Mouse (Mus musculus) neutrophil, adult 5-6 weeks (primary cell): ENCODE measurements around the gene Slc2a8. TPM values are rescaled to one million over a fixed set of nuclear protein-coding genes. Genes with fewer than 3 reads are reported as not detected.
A peak's percentile ranks its signal among the peaks of the same experiment; 100 is the strongest.
"Not testable (repeated sequence)": the region's sequence is repeated elsewhere in the genome, so short reads cannot be mapped to it uniquely, and the experiment has no call there.

Source experiments
- ATAC-seq: fragments of 151-379, 151-347 bp; 2 replicates; pipeline ENCODE4 v1.8.0; 2017; ENCODE audit warnings: mild to moderate bottlenecking, moderate TSS enrichment; ENCODE audit not compliant: insufficient number of reproducible peaks, poor library complexity, low FRiP score, severe bottlenecking; ENCODE audit errors: extremely low read depth
- total RNA-seq: library from RNA; stranded (forward); fragments of 200-1000 nt; gene quantifications from 2 replicates; pipeline ENCODE4 v1.2.3, GENCODE M21; 2017

The Slc2a8 gene
- total RNA-seq = 1.2 TPM in 2 replicates

- peak; percentile 92 for ATAC-seq
Measured at GRCm38 (mm10) chr2:32981725-32982271, at the start of gene Slc2a8. Gene Slc2a8, minus strand, starts transcription at chr2:32982083.

GRCm38 (mm10) chr2:33025040-33025439 is 43.2 kb upstream of the Slc2a8 start:
- ATAC-seq = 0 out of 2 replicates have a peak, but pooled peaks have one; percentile 27

GRCm38 (mm10) chr2:33024564-33024963 is 42.7 kb upstream of the Slc2a8 start:
- no peak for ATAC-seq

- no peak for ATAC-seq
Measured at GRCm38 (mm10) chr2:33022846-33023245, 41.0 kb upstream of the Slc2a8 start.

GRCm38 (mm10) chr2:33018026-33018425 is 36.1 kb upstream of the Slc2a8 start:
- 0 out of 2 replicates have a peak, but pooled peaks have one; percentile 9 for ATAC-seq

- no peak for ATAC-seq
Measured at GRCm38 (mm10) chr2:33017191-33017590, 35.3 kb upstream of the Slc2a8 start.

- no peak for ATAC-seq
Measured at GRCm38 (mm10) chr2:33014877-33015276, 33.0 kb upstream of the Slc2a8 start.

- ATAC-seq = not testable (repeated sequence)
Measured at GRCm38 (mm10) chr2:33009055-33009454, 27.2 kb upstream of the Slc2a8 start.

GRCm38 (mm10) chr2:33005041-33005440 is 23.2 kb upstream of the Slc2a8 start:
- ATAC-seq = no peak

- ATAC-seq = no peak
Measured at GRCm38 (mm10) chr2:33002144-33002543, 20.3 kb upstream of the Slc2a8 start.

GRCm38 (mm10) chr2:32999752-33000151 is 17.9 kb upstream of the Slc2a8 start:
- no peak for ATAC-seq

GRCm38 (mm10) chr2:32997792-32998191 is 15.9 kb upstream of the Slc2a8 start:
- no peak for ATAC-seq

GRCm38 (mm10) chr2:32997081-32997480 is 15.2 kb upstream of the Slc2a8 start:
- no peak for ATAC-seq

- ATAC-seq = no peak
Measured at GRCm38 (mm10) chr2:32992130-32992529, 10.2 kb upstream of the Slc2a8 start.

GRCm38 (mm10) chr2:32990167-32990832 is 8.4 kb upstream of the Slc2a8 start:
- no peak for ATAC-seq

- no peak for ATAC-seq
Measured at GRCm38 (mm10) chr2:32989376-32989775, 7.5 kb upstream of the Slc2a8 start.

- no peak for ATAC-seq
Measured at GRCm38 (mm10) chr2:32985844-32986243, 4.0 kb upstream of the Slc2a8 start.

GRCm38 (mm10) chr2:32983617-32984016 is 1.7 kb upstream of the Slc2a8 start:
- no peak for ATAC-seq

- no peak for ATAC-seq
Measured at GRCm38 (mm10) chr2:32982700-32983099, 817 bp upstream of the Slc2a8 start.

- no peak for ATAC-seq
Measured at GRCm38 (mm10) chr2:32981281-32981680, 602 bp downstream of the Slc2a8 start.

GRCm38 (mm10) chr2:32979675-32980074 is 2.2 kb downstream of the Slc2a8 start:
- ATAC-seq = no peak
